Mouse (Mus musculus): Measurements from ENCODE around the gene Fktn. TPM values are rescaled to one million over a fixed set of nuclear protein-coding genes. Genes with fewer than 3 reads are reported as not detected.

Fktn gene
- total and polyA plus RNA-seq, 3 experiments: 6.6 to 21.4 (median 20.4) TPM

DNA sequence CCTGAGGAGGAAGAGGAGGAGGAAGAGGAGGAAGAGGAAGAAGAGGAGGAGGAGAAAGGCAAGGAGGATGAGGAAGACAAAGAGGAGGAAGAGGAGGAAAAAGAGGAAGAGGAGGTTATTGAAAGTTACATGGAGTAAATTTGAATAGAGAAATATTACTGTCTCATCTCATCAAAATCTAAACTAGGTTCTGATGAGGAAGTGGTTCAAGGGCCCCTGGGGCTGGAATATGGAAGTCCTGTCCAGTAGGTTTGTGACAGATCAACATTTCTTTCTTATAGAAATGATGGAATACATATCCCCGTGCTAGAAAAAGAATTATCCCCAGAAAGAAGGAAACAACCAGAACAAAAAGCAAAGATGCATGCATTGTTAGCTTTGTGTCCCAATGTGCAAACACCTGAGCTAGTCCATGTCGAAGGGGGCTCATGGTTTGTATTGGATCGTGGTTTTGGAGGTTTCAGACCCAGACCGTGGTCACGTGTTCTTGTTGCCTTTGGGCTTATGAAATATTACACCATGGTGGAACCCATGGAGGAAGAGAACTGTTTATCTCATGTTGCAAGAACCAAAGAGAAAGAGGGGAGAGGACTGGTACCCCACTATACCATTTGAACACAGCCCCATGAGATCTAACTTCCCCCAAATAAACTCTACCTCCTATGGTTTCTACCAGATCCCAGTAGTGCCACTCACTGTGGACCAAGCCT, 80.6 kb downstream of the Fktn start:
- WGBS: 93% methylated on average over 5 of the region's 5 CpGs

DNA sequence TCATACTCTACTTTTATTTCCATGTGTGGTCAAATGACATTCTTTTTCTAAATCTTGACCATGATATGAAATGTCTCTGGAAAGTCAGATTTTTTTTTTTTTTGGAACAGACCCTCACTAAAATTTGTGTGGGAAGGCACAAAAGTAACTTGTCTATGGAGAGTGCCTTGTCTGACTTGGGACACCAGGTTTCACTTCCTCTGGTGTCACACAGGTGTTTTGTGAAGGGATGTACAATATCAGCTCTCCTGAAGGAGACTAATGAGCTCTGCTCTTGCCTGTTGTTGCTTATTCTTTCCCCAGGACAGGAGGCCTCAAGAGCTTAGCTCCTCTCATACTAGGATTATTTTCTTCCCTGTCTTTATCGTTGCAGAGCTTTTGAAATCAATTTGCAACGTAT, 81.3 kb downstream of the Fktn start:
- Histone ChIP-seq H3K36me3 (ENCODE audit: control insufficient read depth, insufficient read depth, low read length) (peaks cover 2% of the 10 kb centered on the region; the same call in 1 of the 2 replicates), H3K79me2 (replicated peaks; ENCODE audit: control insufficient read depth, insufficient read depth, low read length) (no peaks in the 10 kb centered on the region), H3K9ac (ENCODE audit: low read depth, low read length) (no peak overlapping the region), H3K27me3 (ENCODE audit: control insufficient read depth, insufficient read depth, low read length) (no peaks in the 10 kb centered on the region), H3K4me1 (ENCODE audit: control insufficient read depth, insufficient read depth, low read length) (peaks cover 2% of the 10 kb centered on the region; the same call in 1 of the 2 replicates), H3K4me3 (no peak overlapping the region), H3K27ac (no peak overlapping the region)
- intact Hi-C loops (cut with DNase I): loop anchor here (5.0 kb wide), 1 partner anchor 47 kb away; no protein-coding TSS in a partner anchor
- DNase-seq: no peak
- TF ChIP-seq POLR2A (IDR thresholded peaks at IDR 0.05; ENCODE audit: insufficient read depth, low read depth, low read length) (no peak), CTCF (IDR thresholded peaks at IDR 0.05) (no peak), EP300 (IDR thresholded peaks at IDR 0.05; ENCODE audit: insufficient read depth, low read depth, low read length) (no peak)
- 84% methylated on average over 2 of the region's 2 CpGs for WGBS

More for the DNA sequence above, 80.6 kb downstream of the Fktn start:
- intact Hi-C loops (cut with DNase I): no loop called here
- Histone ChIP-seq H3K4me3 (no peak overlapping the region), H3K36me3 (ENCODE audit: control insufficient read depth, insufficient read depth, low read length) (peaks cover 2% of the 10 kb centered on the region; the same call in 1 of the 2 replicates), H3K27me3 (ENCODE audit: control insufficient read depth, insufficient read depth, low read length) (no peaks in the 10 kb centered on the region), H3K9ac (ENCODE audit: low read depth, low read length) (no peak overlapping the region), H3K79me2 (replicated peaks; ENCODE audit: control insufficient read depth, insufficient read depth, low read length) (no peaks in the 10 kb centered on the region), H3K4me1 (ENCODE audit: control insufficient read depth, insufficient read depth, low read length) (no peaks in the 10 kb centered on the region), H3K27ac (no peak overlapping the region)
- DNase-seq: no peak
- TF ChIP-seq EP300 (IDR thresholded peaks at IDR 0.05; ENCODE audit: insufficient read depth, low read depth, low read length): no peak

DNA sequence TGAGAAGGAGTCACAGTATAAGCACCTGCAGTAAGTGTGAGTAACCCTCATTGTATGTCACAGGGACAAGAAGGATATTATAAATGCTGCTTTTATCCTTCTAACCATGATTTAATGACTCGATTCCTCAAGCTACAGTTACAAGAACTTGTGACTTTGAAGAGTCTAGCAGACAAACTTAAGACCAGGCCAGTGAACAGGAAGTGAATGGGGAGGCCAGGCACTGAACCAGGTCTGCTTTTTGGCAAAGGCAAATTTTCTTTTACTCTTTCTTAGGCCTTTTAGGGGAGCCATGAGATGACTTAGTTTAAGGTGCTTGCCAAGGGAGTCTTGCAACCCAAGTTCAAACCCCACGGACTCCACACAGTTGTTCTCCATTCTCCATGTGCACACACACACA, 81.9 kb downstream of the Fktn start:
- Histone ChIP-seq H3K79me2 (replicated peaks; ENCODE audit: control insufficient read depth, insufficient read depth, low read length) (no peaks in the 10 kb centered on the region), H3K27ac (no peak overlapping the region), H3K27me3 (ENCODE audit: control insufficient read depth, insufficient read depth, low read length) (no peaks in the 10 kb centered on the region), H3K4me1 (ENCODE audit: control insufficient read depth, insufficient read depth, low read length) (peaks cover 2% of the 10 kb centered on the region; the same call in 1 of the 2 replicates), H3K9ac (ENCODE audit: low read depth, low read length) (no peak overlapping the region), H3K36me3 (ENCODE audit: control insufficient read depth, insufficient read depth, low read length) (peaks cover 2% of the 10 kb centered on the region; the same call in 1 of the 2 replicates), H3K4me3 (no peak overlapping the region)
- 82% methylated on average over 2 of the region's 2 CpGs for WGBS
- TF ChIP-seq POLR2A (IDR thresholded peaks at IDR 0.05; ENCODE audit: insufficient read depth, low read depth, low read length) (no peak), CTCF (IDR thresholded peaks at IDR 0.05) (no peak), EP300 (IDR thresholded peaks at IDR 0.05; ENCODE audit: insufficient read depth, low read depth, low read length) (no peak)
- intact Hi-C loops (cut with DNase I): loop anchor here (5.0 kb wide), 1 partner anchor 47 kb away; no protein-coding TSS in a partner anchor
- no peak for DNase-seq

DNA sequence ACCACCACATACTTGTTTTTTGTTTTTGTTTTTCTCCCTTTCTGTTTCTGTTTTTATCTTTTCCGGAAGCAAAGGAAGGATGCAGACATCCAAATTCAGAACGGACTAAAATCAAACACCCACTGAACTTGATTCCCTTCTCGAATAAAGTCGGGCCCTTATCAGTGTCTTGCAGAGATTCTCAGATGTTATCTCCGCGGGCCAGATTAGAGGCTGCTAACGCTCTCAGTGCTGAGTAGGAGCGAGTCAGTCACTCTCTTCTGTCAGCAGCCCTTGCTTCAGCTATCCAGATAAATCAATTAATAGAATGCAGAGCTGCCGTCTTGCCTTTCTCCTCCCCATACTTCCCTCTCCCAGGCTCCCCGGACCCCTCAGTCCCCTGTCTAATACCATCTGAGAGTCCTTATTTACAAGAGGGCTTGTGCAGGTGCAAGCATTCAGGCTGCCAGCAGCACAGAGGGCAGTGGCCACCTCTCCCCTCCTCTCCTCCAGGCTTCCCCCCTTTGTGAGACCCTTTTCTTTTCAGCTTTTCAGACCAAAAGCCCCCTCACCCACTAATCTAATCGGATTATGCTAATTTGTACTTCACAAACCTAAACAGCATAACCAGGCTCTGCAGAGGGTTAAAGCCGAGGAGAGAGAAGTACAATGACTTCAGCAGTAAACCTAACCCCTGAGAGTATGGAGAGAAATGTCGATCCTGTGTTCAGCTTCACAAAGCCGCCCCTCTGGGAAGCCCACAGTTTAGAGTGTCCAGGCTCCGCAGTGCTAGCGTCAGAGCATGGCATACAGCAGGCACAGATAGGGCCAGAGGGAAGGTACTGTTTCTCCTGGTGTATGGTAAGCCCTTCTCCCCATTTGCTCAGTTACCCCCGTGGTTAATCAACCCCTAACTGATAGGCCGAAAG, 83.3 kb downstream of the Fktn start:
- WGBS: 33% methylated on average over 18 of the region's 18 CpGs
- intact Hi-C loops (cut with DNase I): loop anchor here (5.0 kb wide), 1 partner anchor 45 kb away; no protein-coding TSS in a partner anchor
- no peak overlapping the region for H3K9ac ChIP-seq (ENCODE audit: low read depth, low read length)
- H3K4me3 ChIP-seq: no peak overlapping the region
- no peaks in the 10 kb centered on the region for H3K79me2 ChIP-seq (replicated peaks; ENCODE audit: control insufficient read depth, insufficient read depth, low read length)
- H3K27me3 ChIP-seq (ENCODE audit: control insufficient read depth, insufficient read depth, low read length): no peaks in the 10 kb centered on the region
- H3K4me1 ChIP-seq (ENCODE audit: control insufficient read depth, insufficient read depth, low read length): peaks cover 2% of the 10 kb centered on the region; the same call in 1 of the 2 replicates
- peaks cover 2% of the 10 kb centered on the region; the same call in 1 of the 2 replicates for H3K36me3 ChIP-seq (ENCODE audit: control insufficient read depth, insufficient read depth, low read length)
- H3K27ac ChIP-seq: no peak overlapping the region
- no peak for DNase-seq
- TF ChIP-seq EP300 (IDR thresholded peaks at IDR 0.05; ENCODE audit: insufficient read depth, low read depth, low read length): no peak
- no peak for TF ChIP-seq POLR2A (IDR thresholded peaks at IDR 0.05; ENCODE audit: insufficient read depth, low read depth, low read length)
- no peak for TF ChIP-seq CTCF (IDR thresholded peaks at IDR 0.05)

DNA sequence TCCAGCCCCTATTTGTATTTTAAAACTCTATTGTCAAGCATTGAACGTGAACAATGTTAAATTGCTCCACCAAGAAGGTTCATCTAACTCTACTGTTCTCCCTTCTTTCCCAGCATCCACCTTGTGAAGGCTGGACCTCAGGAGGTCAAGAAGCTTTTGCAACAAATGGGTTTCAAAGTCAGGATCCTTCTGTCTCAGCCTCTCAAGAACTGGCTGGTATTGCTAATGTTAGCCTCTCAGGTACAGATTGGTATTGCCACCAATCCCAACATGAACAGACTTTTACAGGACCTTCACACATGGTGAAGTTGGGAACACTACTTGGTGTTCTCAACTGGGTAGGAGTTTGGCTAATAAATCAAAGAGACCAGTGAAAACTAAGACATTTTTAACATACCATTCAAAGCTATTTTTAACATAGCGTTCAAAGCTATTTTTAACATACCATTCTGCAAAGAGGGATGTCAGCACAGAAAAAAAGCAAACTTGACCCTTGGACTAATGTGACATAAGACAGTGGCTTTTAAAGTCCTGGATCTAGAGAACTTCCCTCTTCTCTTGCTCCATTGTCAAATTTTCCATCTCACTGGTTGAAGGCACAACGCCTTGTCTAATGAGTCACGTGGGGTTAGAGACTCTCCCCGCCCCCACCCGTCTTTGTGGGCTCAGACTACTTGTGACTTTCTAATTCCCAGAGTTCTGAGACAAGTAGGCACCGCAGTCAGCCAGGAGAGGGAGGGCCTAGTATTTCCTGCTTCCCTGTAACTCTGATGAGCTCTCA, 85.3 kb downstream of the Fktn start:
- H3K4me1 ChIP-seq (ENCODE audit: control insufficient read depth, insufficient read depth, low read length): peaks cover 2% of the 10 kb centered on the region; the same call in 1 of the 2 replicates
- no peak overlapping the region for H3K27ac ChIP-seq
- WGBS: 24% methylated on average over 7 of the region's 7 CpGs
- peaks cover 2% of the 10 kb centered on the region; the same call in 1 of the 2 replicates for H3K36me3 ChIP-seq (ENCODE audit: control insufficient read depth, insufficient read depth, low read length)
- TF ChIP-seq CTCF (IDR thresholded peaks at IDR 0.05) (no peak), POLR2A (IDR thresholded peaks at IDR 0.05; ENCODE audit: insufficient read depth, low read depth, low read length) (no peak), EP300 (IDR thresholded peaks at IDR 0.05; ENCODE audit: insufficient read depth, low read depth, low read length) (no peak)
- no peak overlapping the region for H3K9ac ChIP-seq (ENCODE audit: low read depth, low read length)
- no peak for DNase-seq
- H3K79me2 ChIP-seq (replicated peaks; ENCODE audit: control insufficient read depth, insufficient read depth, low read length): no peaks in the 10 kb centered on the region
- H3K4me3 ChIP-seq: no peak overlapping the region
- H3K27me3 ChIP-seq (ENCODE audit: control insufficient read depth, insufficient read depth, low read length): no peaks in the 10 kb centered on the region
- intact Hi-C loops (cut with DNase I): loop anchor here (5.0 kb wide), 1 partner anchor 43 kb away; no protein-coding TSS in a partner anchor
